Mouse (Mus musculus): ENCODE measurements around the gene Ltk. TPM values are rescaled to one million over a fixed set of nuclear protein-coding genes. Genes with fewer than 3 reads are reported as not detected.

Gene Ltk
- total RNA-seq, 2 experiments from 2014 or later, result not detected

DNA sequence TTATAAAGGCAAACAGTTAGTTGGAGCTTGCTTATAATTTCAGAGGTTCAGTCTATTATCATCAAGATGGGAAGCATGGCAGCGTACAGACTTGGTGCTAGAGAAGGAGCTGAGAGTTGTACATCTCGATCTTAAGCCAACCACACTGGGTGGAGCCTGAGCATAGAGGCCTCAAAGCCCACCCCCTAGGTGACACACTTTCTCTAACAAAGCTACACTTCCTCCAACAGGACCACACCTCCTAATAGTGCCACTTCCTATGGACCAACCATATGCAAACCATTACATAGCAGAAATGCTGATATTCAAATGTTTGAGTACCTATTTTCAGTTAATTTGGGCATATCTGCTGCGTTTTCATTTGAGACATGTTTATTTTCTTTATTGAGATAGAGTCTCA is 50.2 kb downstream of the Ltk start:
- DNase-seq, result no peak
- intact Hi-C loops (cut with DNase I), result no loop called here

DNA sequence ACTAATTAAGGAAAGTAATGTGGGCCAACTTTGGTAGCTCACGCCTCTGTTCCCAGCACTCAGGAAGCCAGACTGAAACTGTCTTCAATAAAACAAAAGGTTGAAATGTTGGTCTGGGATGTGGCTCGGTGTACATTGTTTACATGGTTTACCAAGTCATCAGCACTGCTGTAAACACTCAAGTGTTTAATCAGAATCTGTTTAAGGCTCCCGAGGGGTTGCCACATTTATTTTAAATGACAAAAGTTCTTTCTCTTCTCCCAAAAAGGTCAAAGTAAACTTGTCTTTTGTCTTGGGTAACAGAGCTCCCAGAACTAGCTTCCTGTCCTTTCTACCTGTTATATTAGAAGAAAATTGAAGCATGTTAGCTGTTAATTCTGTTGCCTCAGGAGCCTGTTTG is 52.6 kb downstream of the Ltk start:
- DNase-seq, result no peak
- intact Hi-C loops (cut with DNase I), result no loop called here

DNA sequence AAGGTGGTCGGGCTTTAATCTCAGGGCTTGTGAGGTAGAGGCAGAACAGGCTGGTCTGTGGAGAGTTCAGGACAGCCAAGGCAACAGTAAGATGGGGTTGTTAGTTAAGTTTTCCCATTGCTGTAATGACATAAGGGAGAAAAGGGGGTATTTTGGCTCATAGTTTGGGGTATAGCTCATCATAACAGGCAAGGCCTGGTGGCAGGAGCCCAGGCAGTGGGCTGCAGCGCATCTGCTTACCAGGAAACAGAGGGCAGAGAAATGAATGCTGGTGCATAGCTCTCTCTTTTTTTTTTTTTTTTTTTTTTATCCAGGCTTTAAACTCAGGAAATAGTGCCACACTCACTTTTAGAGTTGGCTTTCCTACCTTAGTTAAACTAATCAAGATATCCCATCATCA is 57.1 kb downstream of the Ltk start:
- intact Hi-C loops (cut with DNase I), result no loop called here
- DNase-seq, result no peak

Other genes with a start within 250 kb of the Ltk start
- under 1 TPM; 0.07 to 0.10 TPM for gene Exd1, start 212.8 kb downstream of the Ltk start, total RNA-seq (2021)
- 10 to 100 TPM; 90.3 to 91.6 TPM for gene Chp1, start 212.7 kb downstream of the Ltk start, total RNA-seq (2021)
- gene Nusap1, start 142.1 kb downstream of the Ltk start, total RNA-seq (2021), result 1 to 10 TPM; 3.6 to 6.4 TPM
- 1 to 10 TPM in 1 of 2 experiments, under 1 TPM in 1; 0.74 to 1.6 TPM for gene Oip5, start 142.0 kb downstream of the Ltk start, total RNA-seq (2021)
- 10 to 100 TPM; 59.2 to 64.1 TPM for gene Ndufaf1, start 97.6 kb downstream of the Ltk start, total RNA-seq (2021)
- gene Rtf1, start 85.4 kb downstream of the Ltk start, total RNA-seq (2021), result 10 to 100 TPM; 22.6 to 23.5 TPM
- 1 to 10 TPM in 1 of 2 experiments, under 1 TPM in 1; 0.41 to 1.1 TPM for gene Itpka, start 18.1 kb downstream of the Ltk start, total RNA-seq (2021)
- gene Rpap1, start 27.1 kb upstream of the Ltk start, total RNA-seq (2021), result 10 to 100 TPM; 13.2 to 13.3 TPM
- 1 to 10 TPM; 2.1 to 4.5 TPM for gene Tyro3, start 37.3 kb upstream of the Ltk start, total RNA-seq (2021)
- 10 to 100 TPM; 44.6 to 58.2 TPM for gene Mga, start 136.8 kb upstream of the Ltk start, total RNA-seq (2021)
- gene Mapkbp1, start 212.3 kb upstream of the Ltk start, total RNA-seq (2021), result 10 to 100 TPM; 11.0 to 12.2 TPM